Mouse (Mus musculus): ENCODE results near the gene Tmc2.

Tmc2 gene

DNA sequence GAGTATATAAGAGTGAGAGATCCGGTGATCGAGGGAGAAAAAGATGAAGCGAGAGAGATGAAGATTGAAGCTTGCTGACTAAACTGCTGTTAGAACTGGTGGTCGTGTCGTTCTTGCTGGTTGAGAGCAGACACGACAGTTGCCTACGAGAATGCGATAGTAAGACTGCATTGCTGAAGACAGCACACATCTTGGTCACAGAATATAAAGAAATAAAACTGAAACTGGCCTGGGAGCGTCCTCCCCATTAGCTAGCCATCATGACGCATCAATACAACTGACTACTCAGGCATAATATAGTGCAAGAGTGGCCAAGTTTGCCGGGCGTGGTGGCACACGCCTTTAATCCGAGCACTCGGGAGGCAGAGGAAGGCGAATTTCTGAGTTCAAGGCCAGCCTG lies at the start of gene Tmc2:
Gene Tmc2 (plus strand): TSS at position 301 of the 400 bp plus-strand sequence.
- no peak for DNase-seq (ENCODE audit: low spot score)

DNA sequence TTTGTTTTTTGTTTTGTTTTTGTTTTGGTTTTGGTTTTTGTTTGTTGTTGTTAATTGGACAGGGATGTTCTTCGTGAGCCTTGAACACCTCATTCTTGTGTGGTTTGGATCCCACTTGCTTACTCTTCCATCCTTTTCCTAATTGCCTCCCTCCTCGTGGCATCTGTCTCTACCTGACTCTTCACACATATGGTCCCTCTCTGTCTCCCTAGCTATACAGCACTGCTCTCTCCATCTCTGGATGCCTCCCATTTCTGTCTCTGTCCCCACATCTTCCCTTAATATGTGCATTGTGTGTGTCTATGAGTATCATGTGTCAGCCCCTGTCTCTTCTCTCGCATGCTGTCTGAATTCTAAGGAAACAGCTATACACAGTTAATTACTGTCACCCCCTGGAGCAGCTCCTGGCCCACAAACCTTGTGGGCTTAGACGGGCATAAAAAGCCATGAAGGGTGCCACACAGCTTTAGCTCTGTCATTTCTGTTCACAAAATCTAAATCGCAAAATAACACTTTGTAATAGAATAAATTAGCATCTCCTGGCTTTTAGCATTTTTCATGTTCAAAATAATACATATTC lies 48.8 kb upstream of the Tmc2 start:
- DNase-seq (ENCODE audit: low spot score), result no peak

DNA sequence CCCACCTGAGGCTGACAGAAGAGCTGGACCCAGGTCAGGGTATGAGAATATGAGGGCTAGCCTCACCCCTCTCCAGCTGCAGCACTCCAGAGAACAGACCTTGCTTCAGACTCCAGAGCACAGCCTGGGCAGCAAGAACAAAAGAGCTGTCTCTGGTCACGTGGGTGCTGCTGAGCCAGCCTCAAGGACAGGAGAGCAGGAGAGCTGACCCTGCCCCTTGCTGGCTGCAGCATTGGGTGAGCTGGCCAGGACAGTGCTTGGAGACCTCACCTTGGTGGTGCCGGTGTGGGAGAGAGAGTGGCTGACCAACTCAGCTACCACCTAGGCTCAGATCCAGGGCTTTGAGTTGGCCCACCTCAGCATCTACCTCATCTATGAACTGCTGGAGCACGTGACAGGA lies 39.8 kb upstream of the Tmc2 start:
- no peak for DNase-seq (ENCODE audit: low spot score)

DNA sequence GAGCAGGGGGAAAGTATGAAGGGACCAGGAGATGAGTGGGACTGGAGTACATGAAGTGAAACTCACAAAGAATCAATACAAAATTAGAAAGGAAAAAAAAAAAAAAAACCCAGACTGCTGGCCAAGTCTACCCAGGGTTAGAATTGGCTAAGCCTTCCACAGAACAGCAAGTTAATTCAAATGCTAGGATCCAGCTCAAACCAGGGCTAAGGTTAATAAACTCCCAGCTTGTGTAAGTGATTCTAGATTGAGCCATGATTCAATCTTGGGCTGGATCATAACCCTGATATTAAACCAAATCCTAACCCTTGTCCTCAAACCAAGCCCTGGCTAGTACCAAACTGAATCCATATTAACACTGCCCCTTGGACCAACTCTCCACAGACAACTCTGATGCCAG lies 39.1 kb upstream of the Tmc2 start:
- DNase-seq (ENCODE audit: low spot score), result no peak

DNA sequence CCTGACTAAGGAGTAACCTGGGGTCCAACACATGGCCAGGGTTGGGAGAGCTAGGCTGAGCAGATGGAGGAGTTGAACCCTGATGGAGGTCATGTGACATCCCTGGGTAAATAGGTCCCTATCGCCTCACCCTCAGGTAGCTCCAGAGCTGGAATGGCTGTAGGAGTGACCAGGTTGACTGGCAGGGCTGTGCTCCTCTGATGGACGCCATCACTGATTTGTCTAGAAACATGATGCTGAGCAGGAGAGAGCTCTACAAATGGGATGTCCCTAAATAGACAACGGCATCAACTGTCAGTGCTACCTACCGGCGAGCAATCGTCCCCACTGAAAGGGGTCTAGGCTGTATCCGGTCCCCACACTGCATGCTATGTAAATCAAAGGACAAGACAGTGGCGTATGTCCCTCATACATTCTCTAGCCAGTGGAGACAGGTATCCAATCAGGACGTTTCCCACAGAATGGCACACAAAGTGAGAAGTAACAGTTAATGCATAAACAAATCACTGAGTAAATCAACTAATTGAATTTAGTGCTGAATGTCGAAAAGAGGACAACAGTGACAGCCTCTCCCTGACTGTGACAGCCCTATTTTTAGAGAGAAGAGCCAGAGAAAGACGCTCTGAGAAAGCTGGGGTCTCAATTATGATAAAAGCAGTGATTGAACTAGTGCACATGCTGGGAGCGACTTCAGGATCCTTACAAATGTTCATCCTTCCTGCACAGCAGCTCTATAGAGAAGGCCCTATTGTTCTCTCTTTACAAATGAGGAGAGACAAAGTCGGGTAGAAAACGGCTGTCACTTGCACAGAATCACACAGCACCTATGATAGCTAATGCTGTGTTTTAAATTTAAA lies 37.5 kb upstream of the Tmc2 start:
- no peak for DNase-seq (ENCODE audit: low spot score)

DNA sequence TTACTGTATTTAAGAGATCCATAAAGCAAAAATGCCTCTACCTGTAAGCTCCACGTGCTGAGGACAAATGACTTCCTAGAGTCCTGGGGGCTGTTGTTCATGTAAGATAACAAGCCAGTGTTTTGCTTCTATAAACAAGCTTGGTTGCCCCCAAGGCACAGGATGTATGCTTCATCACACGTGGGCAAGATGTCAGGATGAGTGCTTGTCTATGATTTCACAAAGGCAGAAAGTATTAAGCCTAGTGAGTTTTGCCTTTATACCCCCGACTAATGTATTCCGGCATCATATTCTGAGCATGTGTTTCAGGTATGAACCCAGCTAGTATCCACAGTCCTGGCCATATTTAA lies 36.9 kb upstream of the Tmc2 start:
- DNase-seq (ENCODE audit: low spot score), result no peak

DNA sequence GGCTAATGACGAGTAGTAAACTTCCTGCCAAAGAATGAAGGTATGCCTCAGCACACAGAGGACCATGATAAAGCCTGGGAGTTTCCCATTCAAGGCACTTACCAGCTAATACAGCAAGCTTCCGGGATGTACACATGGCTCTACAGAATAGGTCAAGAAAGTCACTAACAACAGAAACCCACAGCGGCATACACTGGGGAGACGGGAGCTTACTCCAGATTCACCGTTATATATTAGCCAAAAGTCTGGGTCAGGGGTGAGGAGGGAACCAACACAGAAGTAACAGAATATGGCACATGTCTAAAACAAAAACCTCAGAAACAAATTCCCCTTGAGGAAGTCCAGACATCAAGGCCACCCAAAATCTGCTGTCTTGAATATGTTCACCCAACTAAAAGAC lies 32.3 kb upstream of the Tmc2 start:
- no peak for DNase-seq (ENCODE audit: low spot score)

DNA sequence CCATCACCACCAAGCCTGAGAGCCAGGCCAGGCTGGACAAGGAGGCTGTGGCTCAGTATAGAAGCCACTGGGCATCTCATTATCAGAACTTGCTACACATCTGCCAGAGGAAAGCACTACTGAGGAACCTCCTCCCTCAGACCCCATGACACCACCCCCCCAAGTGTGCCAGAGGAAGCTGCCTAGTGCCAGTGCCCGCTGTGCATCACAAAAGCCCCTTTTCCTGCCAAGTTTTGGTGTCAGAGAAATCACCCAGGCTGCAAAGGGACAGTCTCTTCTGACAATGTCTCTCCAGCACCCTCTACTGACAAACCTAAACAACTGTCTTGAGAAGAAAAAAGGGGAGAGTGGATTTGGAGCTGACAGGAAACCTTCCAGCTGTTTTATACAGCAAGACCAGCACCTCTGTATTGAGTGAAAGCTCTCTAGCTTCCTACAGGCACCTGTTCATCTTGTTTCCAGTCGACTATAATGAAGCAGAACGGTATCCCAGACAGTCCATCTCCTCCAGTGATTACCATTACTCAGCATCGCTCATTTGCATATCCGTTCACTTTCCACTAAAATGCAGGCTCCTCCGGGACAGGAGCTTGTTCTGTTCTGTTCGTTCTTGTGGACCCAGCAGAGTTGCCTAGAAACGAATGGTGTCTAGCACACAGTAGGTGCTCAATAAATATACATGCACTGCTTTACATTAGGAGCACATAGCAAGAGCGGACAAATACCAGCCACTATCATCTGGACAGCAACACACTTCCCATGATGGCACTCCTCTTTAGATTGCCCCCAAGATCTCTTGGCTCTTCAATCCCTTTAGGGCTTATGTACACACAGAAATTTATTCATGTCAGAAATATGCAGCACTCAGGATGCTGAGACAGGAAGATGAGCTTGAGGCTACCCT lies 28.4 kb upstream of the Tmc2 start:
- DNase-seq (ENCODE audit: low spot score), result no peak

DNA sequence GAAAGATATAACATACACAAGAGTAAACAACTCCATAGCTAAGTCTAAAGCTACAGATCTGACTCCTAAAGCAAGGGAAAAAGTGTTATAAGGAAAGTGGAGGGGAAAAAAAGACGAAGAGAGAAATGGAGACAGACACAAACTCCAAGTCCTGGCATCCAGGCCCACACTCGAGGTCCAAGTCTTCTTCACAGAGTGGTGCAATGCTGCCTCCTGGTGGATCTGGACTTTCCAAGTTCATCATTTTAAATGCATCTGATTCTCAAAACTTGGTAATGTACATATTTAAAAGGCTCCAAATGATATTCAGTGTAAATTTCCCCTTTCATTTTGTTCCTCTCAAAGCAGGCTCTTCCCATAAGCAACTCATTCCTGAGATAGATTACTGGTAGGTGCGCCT lies 27.1 kb upstream of the Tmc2 start:
- no peak for DNase-seq (ENCODE audit: low spot score)

DNA sequence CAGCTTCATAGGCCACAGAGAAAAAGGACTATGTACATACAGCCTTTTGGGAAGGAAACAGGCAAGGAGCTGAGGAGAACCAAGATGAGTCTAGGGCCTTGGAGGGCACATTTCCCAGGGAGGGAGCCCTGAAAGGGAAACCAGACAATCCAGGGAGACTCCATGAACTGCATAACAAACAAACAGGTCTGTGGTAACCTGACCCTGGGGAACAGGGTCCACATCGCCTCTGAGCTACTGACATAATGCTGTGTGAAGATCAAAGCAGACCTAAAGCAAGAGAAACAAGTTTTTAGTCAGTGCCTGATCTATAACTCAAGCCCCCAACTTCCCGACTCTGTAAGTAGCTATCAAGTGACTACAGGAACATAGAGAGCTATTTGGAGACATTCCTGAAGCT lies 23.3 kb upstream of the Tmc2 start:
- no peak for DNase-seq (ENCODE audit: low spot score)

DNA sequence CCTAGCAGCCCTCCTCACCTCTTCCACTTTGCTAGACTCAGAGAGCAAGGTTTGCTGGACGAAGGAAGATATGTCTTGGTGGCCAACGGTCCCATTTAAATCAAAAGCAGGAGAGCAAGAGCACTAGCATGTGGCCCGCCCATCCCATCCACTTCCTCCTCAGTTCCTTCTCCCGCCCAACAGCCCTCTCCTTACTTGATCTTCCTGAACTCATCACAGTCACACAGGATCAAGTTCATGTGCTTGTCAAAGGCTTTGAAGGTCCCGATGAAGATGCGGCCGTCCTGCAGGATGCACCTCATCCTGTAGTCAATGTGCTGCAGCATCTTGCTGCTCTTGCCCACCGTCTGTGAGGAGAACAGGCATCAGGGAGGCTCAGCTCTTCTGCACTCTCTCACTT lies 18.2 kb upstream of the Tmc2 start:
- DNase-seq (ENCODE audit: low spot score), result no peak

DNA sequence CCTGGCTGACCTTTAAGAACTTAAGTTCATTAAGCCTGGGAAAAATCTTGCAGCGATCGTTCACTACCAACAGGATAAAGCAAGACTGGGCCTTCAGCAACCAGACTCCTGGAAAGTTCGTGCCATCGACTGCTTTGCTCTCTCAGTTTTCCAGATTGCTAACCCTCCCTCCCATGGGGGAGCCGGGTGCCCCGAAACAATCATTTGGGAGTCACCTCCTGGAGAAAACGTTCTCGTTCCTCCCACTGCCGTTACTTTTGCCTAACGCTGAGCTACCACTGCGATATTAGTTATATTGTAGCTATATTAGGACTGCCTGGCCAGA lies 16.7 kb upstream of the Tmc2 start:
- DNase-seq (ENCODE audit: low spot score), result no peak

DNA sequence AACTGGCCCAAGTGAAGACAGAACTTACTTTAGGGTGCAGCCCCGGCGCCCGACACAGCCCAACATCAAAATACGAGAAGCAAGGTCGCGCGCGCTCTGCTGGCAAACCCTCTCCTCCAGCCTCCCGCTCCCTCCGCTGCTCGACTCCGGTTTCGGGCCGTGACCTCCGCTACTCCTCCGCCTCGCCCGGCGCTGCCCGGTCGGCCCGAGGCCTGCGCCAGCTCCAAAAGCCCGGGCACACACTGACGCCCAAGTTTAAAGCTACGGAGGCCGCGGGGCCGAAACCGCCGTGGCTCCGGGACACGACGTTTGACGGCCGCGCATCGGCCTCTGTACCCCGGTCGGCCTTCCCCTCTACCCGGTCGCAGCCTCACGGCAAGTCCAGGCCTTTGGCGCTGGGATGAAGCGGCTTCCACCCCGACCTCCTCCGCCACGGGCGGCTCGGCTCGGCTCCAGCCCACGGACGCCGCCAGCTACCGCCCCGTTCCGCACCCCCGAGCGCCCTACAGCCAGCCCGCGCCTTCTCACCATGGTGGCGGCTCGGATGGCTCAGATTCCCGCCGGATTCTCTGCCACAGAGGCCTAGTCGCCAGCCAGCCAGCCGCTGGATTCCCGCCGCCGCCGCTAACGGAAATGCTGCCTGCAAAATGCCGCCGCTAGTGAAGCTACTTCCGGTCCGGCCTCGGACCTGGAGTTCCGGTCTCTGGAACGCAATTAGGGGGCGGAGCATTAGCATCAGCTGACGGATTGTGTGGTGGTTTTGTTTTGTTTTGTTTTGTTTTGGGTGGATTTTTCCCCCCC lies 16.1 kb upstream of the Tmc2 start, which contains the start of gene Snrpb:
Gene Snrpb (minus strand): TSS at position 698 of the 801 bp plus-strand sequence.
- peak; percentile 79 for DNase-seq (ENCODE audit: low spot score)

DNA sequence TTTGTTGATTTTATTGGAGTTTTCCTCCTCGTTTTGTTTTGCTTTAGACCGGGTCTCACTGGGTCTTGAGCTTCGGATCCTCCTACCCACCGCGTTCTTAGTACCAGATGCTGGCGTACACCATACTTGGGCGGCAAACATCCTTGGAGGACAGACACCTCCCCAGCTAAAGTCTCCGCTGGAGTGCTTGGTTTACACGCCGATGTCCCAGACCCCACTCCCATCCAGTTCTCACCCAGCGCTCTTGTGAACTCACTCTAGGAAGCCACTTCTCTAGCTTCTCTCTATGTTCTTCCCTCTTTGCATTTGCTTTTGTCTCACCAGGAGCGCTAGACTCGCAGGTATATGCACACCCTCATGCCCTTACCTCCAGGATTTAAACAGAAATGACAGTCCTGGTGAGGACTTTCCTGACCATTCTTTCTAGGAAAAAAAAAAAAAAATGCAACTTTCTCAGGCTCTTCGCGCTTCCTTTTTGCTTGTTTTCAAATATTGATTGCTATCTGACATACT lies 15.4 kb upstream of the Tmc2 start:
- no peak for DNase-seq (ENCODE audit: low spot score)

DNA sequence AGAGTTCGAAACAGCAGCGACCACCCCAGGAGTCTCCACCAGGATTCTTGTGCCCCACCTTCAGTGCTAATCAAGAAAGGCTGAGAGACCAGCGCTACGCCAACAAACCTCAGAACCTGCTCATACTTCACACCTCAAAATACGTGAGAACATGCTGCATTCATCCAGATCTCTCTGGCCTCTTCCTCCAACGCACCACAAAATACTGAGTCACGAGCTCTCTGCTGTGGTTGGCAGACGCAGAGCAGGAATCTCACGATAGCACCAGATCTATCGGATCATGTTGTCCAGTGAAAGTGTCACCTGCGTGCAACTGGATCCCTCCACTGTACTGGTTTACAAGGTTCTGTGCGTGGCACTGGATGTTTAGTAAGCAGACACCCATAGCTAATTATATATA lies 6.6 kb upstream of the Tmc2 start:
- no peak for DNase-seq (ENCODE audit: low spot score)

DNA sequence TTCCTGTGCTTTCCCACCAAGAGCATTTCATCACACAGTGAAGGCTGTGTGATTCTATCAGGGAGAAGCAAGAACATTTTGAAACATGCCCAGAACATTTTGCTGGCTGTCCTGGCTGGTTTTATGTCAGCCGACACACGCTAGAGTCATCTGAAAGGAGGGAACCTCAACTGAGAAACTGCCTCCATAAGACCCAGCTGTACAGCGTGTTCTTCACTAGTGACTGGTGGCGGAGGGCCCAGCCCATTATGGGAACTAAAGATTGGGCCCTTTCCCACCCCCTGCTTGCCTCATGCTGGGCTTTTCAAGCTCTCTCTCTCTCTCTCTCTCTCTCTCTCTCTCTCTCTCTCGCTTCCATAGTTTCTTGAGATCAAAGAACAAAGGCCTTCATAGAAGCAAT lies 6.0 kb downstream of the Tmc2 start:
- DNase-seq (ENCODE audit: low spot score), result no peak

DNA sequence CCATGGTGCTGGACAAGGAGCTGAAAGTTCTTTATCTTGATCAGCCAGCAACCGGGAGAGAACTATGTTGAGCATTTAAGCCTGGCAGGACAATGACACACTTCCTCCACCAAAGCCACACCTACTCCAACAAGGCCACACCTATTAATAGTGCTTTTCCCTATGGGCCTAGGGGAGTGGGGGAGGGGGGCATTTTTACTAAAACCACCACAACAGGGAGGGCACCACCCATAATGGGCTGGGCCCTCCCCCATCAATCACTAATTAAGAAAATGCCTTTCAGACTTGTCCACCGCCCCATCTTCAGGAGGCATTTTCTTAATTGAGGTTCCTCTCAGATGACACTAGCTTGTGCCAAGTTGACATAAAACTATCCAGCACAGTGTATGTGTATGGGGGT lies 12.4 kb downstream of the Tmc2 start:
- DNase-seq (ENCODE audit: low spot score), result no peak

DNA sequence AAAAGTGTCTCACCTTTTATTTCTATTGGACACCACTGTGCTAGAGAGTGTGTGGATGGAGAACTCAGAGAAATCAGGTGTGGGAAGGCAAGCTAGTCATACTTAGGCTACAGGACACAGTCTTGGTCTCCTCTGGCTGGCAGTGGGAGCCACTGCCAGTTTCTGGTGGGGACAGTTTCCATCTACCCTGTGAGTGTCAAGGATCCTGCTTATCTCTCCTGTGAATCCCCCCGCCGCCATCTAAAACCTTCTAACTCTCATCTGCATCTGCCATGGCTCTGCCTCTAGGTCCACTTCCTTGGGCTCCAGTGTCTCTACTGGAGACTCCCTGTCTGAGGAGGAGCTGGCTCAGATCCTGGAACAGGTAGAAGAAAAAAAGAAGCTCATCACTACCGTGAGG lies 13.0 kb downstream of the Tmc2 start:
- no peak for DNase-seq (ENCODE audit: low spot score)

DNA sequence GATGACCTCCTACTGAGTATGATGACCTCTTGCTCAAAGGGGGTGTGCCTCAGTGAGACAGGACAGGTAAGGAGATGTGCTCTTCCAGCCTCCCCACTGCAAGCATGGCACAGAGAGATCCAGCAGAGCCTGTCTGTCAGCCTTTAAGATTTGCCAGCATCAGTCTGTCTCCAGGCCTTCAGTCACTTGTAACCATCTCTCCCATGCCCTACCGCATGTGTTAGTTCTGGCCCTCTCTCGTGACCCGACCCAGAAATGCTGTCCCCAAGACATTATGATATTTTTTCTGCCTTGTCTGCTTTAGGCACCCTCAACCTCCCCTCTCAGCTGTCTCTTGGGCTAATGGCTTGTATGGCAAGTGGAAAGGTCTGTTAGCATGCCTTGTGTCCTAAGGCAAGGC lies 14.6 kb downstream of the Tmc2 start:
- no peak for DNase-seq (ENCODE audit: low spot score)

DNA sequence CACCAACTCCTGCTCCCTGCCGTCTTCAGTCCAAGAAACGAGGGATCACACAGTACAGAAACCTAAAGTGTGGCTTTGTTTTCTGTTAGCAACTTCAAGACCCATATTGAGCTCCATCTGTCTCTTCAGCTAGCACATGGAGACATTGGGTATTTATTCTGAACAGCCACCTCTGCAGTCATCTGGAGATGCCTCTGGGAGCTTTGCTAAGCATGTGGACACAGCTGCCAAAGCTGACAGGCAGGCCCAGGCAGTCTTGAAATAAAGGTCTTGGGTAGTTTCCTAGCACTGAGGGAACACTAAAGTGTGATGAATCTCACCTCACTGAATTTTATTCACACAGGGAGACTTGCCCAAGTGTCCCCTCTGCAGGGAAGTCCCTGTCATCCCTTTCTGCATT lies 16.6 kb downstream of the Tmc2 start:
- no peak for DNase-seq (ENCODE audit: low spot score)

DNA sequence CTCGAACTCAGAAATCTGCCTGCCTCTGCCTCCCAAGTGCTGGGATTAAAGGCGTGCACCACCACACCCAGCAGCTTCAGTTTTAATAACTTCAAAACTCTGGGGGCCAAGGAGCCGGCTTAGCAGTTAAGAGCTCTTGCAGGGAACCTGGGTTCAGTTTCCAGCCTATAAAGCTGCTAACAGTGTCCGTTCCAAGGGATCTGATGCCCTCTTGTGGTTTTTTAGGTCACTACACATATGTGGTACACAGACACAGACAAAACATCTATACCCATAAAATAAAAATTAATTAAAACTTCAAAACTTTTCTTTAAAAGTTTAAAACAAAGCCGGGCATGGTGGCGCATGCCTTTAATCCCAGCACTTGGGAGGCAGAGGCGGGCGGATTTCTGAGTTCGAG lies 51.9 kb downstream of the Tmc2 start:
- DNase-seq (ENCODE audit: low spot score), result no peak

DNA sequence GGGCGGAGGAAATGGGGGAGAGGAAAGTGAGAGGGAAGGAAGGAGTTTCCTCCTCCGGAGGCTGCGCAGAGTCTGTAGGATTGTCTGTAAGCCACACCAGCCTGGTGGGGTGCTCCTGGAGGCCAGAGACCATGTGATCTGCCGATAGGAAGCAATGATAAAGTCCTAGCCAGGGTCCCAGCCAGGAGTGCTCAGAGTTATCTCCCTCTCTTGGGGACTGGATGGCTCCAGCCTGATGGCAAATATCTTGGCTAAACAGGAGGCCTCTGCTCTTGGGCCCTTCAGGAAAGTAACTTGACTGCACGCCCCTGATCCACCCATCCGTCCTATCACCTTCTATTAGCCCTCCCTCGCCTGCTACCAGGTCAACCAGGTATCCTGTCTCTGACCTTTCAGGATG lies 53.2 kb downstream of the Tmc2 start:
- DNase-seq (ENCODE audit: low spot score), result no peak

All from ovary, postnatal 10 days (tissue).